Mouse (Mus musculus): ENCODE results near the gene Vps29.

DNA sequence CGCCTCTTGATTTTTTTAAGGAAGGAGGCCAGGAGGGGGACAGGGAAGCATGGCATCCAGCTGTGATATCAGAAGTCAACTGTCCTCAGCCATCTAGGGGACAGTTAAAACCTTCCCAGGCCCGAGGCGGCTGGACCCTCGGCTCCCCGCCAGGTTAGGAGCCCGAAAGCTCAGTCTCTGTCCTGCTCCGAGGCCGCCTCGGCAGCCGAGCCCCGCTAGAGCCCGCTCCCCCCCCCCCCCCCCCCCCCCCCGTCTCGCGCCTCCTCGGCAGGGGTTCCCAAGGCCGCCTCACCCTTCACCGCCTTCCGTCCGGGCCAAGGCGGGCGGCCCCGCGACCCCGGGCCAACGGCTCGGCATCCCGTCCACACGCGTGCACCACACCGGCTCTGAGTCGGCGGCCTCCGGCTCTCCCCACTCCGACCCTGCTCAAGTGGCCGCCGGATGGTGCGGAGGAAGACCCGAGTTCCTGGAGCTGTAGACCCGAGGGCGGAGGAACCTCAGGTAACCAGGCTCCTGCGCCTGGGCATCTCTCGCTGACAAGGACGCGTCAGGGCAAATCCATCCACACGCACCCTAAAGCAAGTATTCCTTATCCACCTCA, 17.5 kb downstream of the Vps29 start, which contains the start of gene Gpn3:
- no peak for TF ChIP-seq POLR2A (IDR thresholded peaks at IDR 0.05; ENCODE audit: low read depth, low read length)
- no peak for TF ChIP-seq CTCF (IDR thresholded peaks at IDR 0.05; ENCODE audit: extremely low read depth, insufficient read length, insufficient replicate concordance, low read depth, low read length)
